Mouse (Mus musculus): ENCODE measurements around the gene Hhipl1.

The Hhipl1 gene

GRCm38 (mm10) chr12:108315818-108316217 lies 9.7 kb downstream of the Hhipl1 start:
- no peak for DNase-seq

DNA sequence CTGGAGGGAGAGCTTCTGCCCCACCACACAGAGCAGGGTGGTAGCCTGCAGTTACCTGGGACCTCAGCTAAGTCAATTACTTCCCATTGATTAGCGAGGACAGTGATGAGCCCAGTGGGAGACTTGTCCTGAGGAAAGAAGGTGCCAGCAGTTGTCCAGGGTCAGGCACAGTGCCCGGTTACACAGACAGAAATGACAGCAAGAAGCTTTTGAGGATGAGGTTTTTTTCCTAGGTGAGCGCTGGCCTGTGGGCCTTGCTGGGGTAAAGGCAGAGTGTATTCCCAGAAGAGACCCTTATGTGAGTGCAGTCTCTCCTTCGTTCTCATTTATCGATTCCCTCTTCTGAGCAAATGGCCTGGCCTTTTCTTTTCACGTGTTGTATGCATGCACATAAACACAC lies 10.6 kb downstream of the Hhipl1 start:
- DNase-seq, result no peak

GRCm38 (mm10) chr12:108317201-108317738 lies 11.2 kb downstream of the Hhipl1 start:
- DNase-seq, result no peak

- no peak for DNase-seq
Observed at GRCm38 (mm10) chr12:108317826-108318430, 11.9 kb downstream of the Hhipl1 start.

DNA sequence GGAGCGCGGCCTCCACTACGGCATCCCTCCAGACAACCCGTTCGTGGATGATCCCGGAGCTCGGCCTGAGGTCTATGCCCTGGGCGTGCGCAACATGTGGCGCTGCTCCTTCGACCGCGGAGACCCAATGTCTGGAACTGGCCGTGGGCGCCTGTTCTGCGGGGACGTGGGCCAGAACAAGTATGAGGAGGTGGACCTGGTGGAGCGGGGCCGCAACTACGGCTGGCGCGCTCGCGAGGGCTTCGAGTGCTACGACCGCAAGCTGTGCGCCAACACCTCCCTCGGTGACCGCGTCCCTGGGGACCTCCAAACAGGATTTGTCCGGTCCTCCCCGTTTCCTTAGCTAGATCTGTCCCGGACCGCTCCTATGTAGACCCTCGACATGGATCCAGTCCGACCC lies 12.4 kb downstream of the Hhipl1 start:
- no peak for DNase-seq

DNA sequence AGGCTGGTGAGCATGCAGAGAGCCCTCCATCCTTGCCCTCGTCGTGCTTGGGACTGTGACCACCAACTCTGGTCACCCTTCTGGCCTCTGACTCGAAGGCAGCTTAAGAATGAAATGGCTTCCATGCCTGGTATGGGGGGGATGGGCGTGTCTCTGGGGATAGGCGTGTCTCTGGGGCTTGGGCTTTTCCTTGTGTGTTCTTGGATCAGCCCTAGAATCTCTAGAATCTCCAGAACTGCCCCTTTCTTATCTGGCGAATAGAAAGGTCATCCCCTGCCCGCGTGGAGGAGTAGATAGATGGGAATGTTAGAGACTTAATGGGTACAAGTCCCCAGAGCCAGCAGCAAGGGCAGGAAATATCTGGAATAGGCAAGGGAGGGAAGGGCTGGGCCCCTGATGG lies 14.0 kb downstream of the Hhipl1 start:
- no peak for DNase-seq

GRCm38 (mm10) chr12:108326401-108326800 lies 20.3 kb downstream of the Hhipl1 start:
- no peak for DNase-seq

GRCm38 (mm10) chr12:108327889-108328491 lies 21.9 kb downstream of the Hhipl1 start:
- peak in 1 of 2 experiments; percentile 29 for DNase-seq

DNA sequence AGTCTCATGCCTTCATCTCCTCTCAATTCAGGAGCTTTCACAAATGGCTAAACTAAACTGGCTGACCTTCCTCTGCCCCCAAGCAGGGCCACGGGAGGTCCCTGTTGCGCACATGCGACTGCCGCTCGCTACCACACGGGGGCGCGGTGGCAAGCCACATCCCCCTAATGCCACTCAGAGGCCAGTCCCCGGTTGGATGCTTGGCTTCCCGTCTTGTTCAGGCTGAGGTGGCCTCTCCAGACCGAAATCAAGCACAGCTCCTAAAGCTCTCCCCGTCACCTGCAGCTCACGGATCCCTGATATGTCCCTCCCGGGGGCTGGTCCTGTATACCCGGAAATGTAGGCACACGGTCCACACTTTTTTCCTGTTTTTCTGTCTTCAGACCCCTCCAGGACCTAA lies 27.0 kb downstream of the Hhipl1 start:
- peak; percentile 87 to 90 for DNase-seq

DNA sequence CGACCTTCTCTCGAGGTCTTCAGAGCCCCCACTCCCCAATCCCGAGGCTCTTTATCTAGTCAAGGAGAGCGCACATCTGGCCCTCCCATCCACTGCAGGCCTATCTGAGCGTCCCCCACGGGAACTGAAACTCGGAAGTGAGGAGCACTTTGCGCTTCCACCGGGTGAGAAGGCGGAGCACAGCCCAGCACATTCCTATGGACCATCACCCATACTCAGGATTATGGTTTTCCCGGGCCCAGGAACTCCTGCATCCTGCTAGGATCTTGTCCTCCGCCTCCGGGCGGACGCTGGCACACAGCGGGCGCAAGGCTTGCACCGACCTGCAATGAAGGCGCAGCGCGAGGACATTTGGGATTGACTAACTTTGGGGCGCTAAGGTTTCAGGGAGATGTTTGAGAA lies 27.4 kb downstream of the Hhipl1 start:
- DNase-seq, result no peak

- DNase-seq, result peak; percentile 98 to 99
Observed at GRCm38 (mm10) chr12:108333895-108334445, 27.9 kb downstream of the Hhipl1 start, which contains the start of gene Cyp46a1. Gene Cyp46a1, plus strand, starts transcription at chr12:108334381.

DNA sequence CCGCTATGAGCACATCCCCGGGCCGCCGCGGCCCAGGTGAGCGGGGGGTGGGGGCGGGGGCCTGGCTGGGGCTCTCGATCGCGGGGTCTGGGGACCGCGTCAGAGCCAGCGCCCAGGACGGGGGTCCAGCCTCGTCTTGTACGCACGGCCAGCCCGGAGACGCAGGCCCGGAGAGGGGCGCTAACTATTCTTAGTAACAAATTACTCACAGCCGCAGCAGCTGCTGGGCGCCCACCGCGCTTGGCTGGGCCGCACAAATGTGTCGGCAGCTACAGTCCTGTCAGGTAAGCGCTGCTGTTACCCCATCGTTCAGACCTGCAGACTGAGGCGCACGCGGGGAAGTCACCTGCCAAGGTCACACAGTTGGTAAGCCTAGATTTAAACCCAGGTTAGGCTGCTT lies 28.5 kb downstream of the Hhipl1 start:
- DNase-seq, result peak in 1 of 2 experiments; percentile 23

DNA sequence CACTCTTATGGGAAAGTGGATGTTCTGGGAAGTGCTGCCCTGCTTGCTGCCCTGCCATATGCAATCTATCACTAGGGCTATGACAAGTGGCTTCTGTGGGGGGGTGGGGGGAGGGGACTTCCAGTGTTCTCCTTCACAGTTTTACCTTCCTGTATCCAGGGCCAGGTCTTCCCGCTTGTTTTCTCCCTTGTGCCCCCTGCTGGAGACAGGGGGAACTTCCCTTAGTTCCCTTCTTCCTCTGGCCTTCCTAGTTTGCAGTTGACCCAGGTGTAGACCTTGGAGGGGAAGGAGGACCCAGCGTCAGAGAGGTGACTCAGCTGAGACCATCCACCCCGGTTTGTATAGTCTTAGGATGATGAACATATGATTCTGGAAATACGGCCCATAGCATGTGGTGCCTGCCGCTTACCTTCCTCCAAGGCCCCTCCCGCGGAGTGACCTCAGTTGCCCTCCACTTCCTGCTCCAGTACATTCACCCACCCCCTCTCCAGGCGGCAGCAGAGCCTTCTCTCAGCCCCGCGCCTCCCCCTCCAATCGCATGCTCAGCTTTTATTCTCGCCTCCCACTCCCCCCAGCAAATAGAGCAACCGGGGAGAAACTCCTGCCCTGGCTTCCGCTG lies 32.6 kb downstream of the Hhipl1 start:
- DNase-seq, result peak; percentile 47 to 55

DNA sequence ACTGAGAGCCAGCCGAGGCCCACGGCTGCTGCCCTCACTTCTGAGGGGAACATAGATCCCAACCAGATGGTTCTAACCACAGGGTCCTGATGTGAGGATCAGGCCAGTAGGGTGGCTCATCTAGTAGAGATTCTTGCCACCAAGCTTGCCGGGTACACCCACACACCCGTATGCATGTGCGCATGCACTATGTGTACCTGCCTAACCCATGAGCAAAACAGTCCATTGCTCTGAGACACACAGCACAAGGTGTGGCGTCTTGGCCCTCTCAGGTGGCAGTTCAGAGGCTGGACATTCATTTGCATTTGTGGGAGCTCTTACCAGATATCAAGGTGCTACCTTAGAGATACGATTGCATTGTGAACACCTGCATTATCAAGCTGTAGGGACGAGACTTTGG lies 42.1 kb downstream of the Hhipl1 start:
- DNase-seq, result no peak

DNA sequence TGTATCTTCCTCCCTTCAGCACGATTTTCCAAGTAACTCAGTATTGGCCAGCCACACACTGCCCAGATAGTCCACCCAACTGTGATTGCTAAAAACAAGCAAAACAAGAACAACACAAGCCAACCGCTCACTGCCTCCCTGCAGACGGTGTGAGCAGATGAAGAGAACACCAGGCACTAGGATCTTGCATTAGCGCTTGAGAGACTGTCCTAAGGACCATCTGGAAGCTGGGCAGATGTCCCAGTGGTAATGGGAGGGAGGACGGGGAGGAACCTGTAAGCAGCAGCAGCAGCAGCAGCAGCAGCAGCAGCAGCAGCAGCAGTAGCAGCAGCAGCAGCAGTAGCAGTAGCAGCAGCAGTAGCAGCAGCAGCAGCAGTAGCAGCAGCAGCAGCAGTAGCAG lies 43.0 kb downstream of the Hhipl1 start:
- DNase-seq, result no peak

- DNase-seq, result no peak
Observed at GRCm38 (mm10) chr12:108350931-108351330, 44.9 kb downstream of the Hhipl1 start.

GRCm38 (mm10) chr12:108352371-108353136 lies 46.5 kb downstream of the Hhipl1 start:
- no peak for DNase-seq

DNA sequence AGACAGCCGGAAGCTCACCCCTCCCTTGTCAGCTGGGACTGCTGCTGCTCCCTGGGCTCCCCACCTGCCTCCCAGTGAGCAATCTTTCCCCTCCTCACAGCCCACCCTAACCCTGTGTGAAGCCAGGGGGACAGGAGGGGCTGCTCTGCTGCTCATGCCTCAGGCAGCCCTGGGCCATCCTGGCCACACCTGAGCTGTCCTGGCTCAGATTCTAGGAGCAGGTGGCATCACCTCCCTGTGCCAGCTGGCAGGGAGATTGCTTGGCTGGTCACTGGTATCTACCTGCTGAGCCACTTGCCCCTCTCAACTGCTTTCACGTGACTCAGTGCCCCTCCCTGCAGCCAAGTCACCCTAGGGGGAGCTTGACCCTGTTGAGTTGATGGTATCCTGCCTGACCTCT lies 48.2 kb downstream of the Hhipl1 start:
- DNase-seq, result peak; percentile 92 to 93

DNA sequence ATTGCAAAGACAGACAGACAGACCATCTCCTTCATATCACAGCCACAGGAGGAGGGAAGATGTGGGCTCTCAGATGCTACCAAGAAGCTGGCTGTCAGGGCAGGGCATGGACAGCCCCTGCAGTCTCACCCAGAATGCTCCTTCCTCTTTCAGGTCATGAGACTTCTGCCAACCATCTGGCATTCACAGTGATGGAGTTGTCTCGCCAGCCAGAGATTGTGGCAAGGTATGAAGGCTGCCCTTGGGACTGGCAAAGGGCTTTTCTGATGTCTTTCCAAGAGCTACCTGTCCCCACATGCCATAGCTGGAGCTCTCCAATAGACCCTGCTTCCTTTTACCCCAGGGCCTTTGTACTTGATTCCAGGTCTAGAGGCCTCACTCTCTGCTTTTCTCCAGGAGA lies 49.2 kb downstream of the Hhipl1 start:
- DNase-seq, result peak; percentile 80 to 86

- peak in 1 of 2 experiments; percentile 40 for DNase-seq
Observed at GRCm38 (mm10) chr12:108355986-108356385, 49.9 kb downstream of the Hhipl1 start.

GRCm38 (mm10) chr12:108363796-108364195 lies 57.7 kb downstream of the Hhipl1 start:
- DNase-seq, result peak; percentile 94

- no peak for DNase-seq
Observed at GRCm38 (mm10) chr12:108365340-108365739, 59.3 kb downstream of the Hhipl1 start.

DNA sequence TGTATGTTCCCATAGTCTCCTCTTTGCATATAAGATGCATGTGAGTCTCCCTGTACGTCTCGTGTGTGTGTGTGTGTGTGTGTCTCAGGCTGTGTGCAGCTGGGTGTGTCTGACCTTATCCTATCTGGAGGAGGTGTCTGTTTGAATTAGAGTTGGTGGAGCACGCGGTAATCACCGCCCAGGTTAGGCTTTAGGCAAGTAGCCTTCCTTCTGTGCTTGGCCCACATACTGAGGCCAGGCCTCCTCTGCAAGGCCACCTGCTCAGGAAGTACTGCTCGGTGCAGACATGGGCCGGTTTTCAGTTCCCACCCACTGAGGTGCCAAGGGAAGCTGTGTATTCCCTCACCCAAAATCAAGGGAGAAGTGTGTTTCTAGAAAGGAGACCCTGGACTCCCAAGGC lies 59.8 kb downstream of the Hhipl1 start:
- no peak for DNase-seq
